In the genomic region with DNA sequence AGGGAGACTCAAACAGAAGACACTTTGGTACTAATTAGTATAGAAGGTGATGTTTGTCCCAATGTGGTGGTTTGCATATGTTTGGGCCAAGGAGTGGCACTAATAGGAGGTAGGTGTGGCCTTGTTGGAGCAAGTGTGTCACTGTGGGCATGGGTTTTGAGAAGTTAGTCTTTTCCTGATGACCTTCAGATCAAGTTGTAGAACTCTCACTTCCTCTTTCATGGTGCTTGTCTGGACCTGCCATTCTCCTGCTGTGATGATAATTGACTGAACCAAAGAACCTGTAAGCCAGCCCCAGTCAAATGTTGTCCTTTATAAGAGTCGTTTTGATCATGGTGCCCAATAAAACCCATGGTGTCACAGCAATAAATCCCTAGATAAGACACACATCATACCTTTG, we compare ENCODE assay signal across 23 mouse cellular contexts.
"Had no signal": no experiment of that assay in that cellular context is flagged by ENCODE, and none has a peak within 500 bp of the region (broad histone marks: within the 10 kb centered on the region; RNA-seq: fewer than 3 reads in every experiment).

No protein-coding gene starts in this region.

- H3K4me3 ChIP-seq: left cerebral cortex, adult 2 months; limb, embryonic 13.5 days; liver, embryonic 12.5 days; liver, embryonic 15.5 days; lung, embryonic 15.5 days; midbrain, embryonic 12.5 days; midbrain, embryonic 15.5 days; neural tube, embryonic 12.5 days; neural tube, embryonic 15.5 days; stomach, embryonic 15.5 days had no signal

- H3K27me3 ChIP-seq: limb, embryonic 13.5 days; liver, embryonic 12.5 days; liver, embryonic 15.5 days; lung, embryonic 15.5 days; midbrain, embryonic 12.5 days; midbrain, embryonic 15.5 days; neural tube, embryonic 12.5 days; neural tube, embryonic 15.5 days; stomach, embryonic 15.5 days had no signal

- ATAC-seq: liver, embryonic 12.5 days; midbrain, embryonic 15.5 days had no signal

- H3K27ac ChIP-seq: left cerebral cortex, adult 2 months; limb, embryonic 13.5 days; liver, embryonic 12.5 days; liver, embryonic 15.5 days; lung, embryonic 15.5 days; midbrain, embryonic 12.5 days; midbrain, embryonic 15.5 days; neural tube, embryonic 12.5 days; neural tube, embryonic 15.5 days; stomach, embryonic 15.5 days had no signal

- H3K9me3 ChIP-seq: limb, embryonic 13.5 days; liver, embryonic 12.5 days; liver, embryonic 15.5 days; lung, embryonic 15.5 days; midbrain, embryonic 12.5 days; midbrain, embryonic 15.5 days; neural tube, embryonic 12.5 days; neural tube, embryonic 15.5 days; stomach, embryonic 15.5 days had no signal

- H3K36me3 ChIP-seq: limb, embryonic 13.5 days; liver, embryonic 12.5 days; liver, embryonic 15.5 days; lung, embryonic 15.5 days; midbrain, embryonic 12.5 days; midbrain, embryonic 15.5 days; neural tube, embryonic 12.5 days; neural tube, embryonic 15.5 days; stomach, embryonic 15.5 days had no signal

- DNase-seq: kidney, adult 18-20 months; kidney, adult 9 months; kidney, postnatal 14 days; kidney, postnatal 4 days; layer of hippocampus, postnatal 36 days; left cerebral cortex, postnatal 4 days; liver; lung, adult 18-20 months; lung, postnatal 10 days; lung, postnatal 36 days; retina, postnatal 1 day; right cerebral cortex, postnatal 25 days; thymus, postnatal 36 days had no signal

- H3K4me1 ChIP-seq: limb, embryonic 13.5 days; liver, embryonic 12.5 days; liver, embryonic 15.5 days; lung, embryonic 15.5 days; midbrain, embryonic 12.5 days; midbrain, embryonic 15.5 days; neural tube, embryonic 12.5 days; neural tube, embryonic 15.5 days; stomach, embryonic 15.5 days had no signal
